ENCODE assay signal across 8 mouse cellular contexts in the genomic region with DNA sequence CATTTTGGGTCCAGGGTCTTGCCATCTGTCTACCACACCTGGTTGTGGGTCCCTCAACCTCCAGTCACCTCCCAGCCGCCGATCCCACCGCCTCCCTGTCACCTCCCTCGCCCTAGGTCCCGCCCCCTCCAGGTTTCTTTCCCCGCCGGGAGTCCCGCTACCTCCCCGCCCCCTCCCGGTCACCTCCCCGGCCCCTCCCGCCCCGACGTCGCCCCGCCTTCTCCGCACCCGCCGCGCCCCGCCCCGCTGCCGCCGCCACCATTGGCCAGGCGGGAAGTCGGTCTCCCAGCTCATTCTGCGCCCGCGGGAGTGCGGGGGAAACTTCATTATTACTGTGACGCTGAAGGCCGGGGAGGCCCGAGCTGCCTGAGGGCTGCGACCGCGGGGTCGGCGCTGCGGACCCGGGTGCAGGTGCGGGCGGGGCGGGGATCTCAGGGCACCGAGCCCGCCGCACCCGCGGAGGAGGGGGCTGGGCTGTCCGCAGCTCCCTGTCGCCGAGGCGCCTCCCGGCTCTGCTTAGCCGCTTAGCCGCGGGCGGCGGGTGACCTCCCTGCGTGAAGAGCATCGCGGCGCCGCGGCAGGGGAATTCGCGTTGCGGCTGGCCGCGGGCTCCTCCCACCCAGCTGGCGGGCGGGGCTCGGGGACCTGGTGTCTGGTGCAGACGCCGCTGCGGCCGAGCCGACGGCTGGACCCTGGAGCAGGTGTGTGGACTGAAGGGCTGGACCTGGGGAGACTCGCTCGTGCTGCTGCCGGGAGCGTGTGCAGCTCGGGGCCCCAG. TPM values are rescaled to one million over a fixed set of nuclear protein-coding genes. Genes with fewer than 3 reads are reported as not detected.
DNase-seq lines count a peak whose midpoint lies in the region; ATAC-seq lines count a peak whose summit lies in the region.

A gene (plus strand): TSS at position 234 of the 778 bp plus-strand sequence.

- 0 out of 2 replicates have a peak within 1 kb of the TSS, but pooled peaks have one; percentile 58 for H3K27ac ChIP-seq in brown adipose tissue, adult 24 weeks (replicated peaks; ENCODE audit: low read depth, low read length)
- H3K27ac ChIP-seq in heart, embryonic 13.5 days (replicated peaks): peak within 1 kb of the TSS; percentile 93
- H3K27ac ChIP-seq in liver, embryonic 16.5 days (ENCODE audit: low read length): peak within 1 kb of the TSS; percentile 69
- H3K27ac ChIP-seq in neural tube, embryonic 13.5 days (replicated peaks): peak within 1 kb of the TSS; percentile 91

- peak; percentile 58 to 63 for DNase-seq in CD8-positive naive resting alpha-beta T cell, adult 2 months (ENCODE audit: low read depth in 2 of 2, low spot score in 2 of 2)
- DNase-seq in kidney, postnatal 10 days: peak; percentile 92
- peak; percentile 85 for DNase-seq in testis, postnatal 10 days (ENCODE audit: low spot score)

- 1% methylated on average over 76 of the region's 83 CpGs for WGBS in heart, embryonic 13.5 days
- 1% methylated on average over 72 of the region's 83 CpGs for WGBS in liver, embryonic 16.5 days (ENCODE audit: insufficient replicate concordance)
- under 1% methylated on average over 74 of the region's 83 CpGs for WGBS in neural tube, embryonic 13.5 days

- H3K4me1 ChIP-seq in brown adipose tissue, adult 24 weeks (ENCODE audit: control insufficient read depth, insufficient read depth, insufficient read length, low read length): 0 out of 2 replicates have a peak, but pooled peaks cover 2% of the 10 kb centered on the region
- peaks cover 23% of the 10 kb centered on the region for H3K4me1 ChIP-seq in heart, embryonic 13.5 days
- H3K4me1 ChIP-seq in liver, embryonic 16.5 days (ENCODE audit: control insufficient read depth, low read depth, low read length): peaks cover 6% of the 10 kb centered on the region
- peaks cover 18% of the 10 kb centered on the region for H3K4me1 ChIP-seq in neural tube, embryonic 13.5 days (replicated peaks)

- H3K27me3 ChIP-seq in heart, embryonic 13.5 days (replicated peaks): no peaks in the 10 kb centered on the region
- no peaks in the 10 kb centered on the region for H3K27me3 ChIP-seq in liver, embryonic 16.5 days (ENCODE audit: control insufficient read depth, insufficient read depth, low read depth, low read length)
- H3K27me3 ChIP-seq in neural tube, embryonic 13.5 days: no peaks in the 10 kb centered on the region

- peak within 1 kb of the TSS; percentile 96 for H3K4me3 ChIP-seq in brown adipose tissue, adult 24 weeks (ENCODE audit: insufficient read depth, low read depth, low read length)
- peak within 1 kb of the TSS; percentile 91 for H3K4me3 ChIP-seq in heart, embryonic 13.5 days
- H3K4me3 ChIP-seq in liver, embryonic 16.5 days (ENCODE audit: low read depth, low read length): peak within 1 kb of the TSS; percentile 81
- peak within 1 kb of the TSS; percentile 84 for H3K4me3 ChIP-seq in neural tube, embryonic 13.5 days

- no peaks in the 10 kb centered on the region for H3K9me3 ChIP-seq in heart, embryonic 13.5 days
- no peaks in the 10 kb centered on the region for H3K9me3 ChIP-seq in liver, embryonic 16.5 days (replicated peaks; ENCODE audit: control insufficient read depth, low read length)
- H3K9me3 ChIP-seq in neural tube, embryonic 13.5 days: no peaks in the 10 kb centered on the region

- no peaks in the 10 kb centered on the region for H3K36me3 ChIP-seq in heart, embryonic 13.5 days
- H3K36me3 ChIP-seq in liver, embryonic 16.5 days (ENCODE audit: control insufficient read depth, insufficient read depth): no peaks in the 10 kb centered on the region
- H3K36me3 ChIP-seq in neural tube, embryonic 13.5 days: no peaks in the 10 kb centered on the region

- H3K9ac ChIP-seq in heart, embryonic 13.5 days: peak within 1 kb of the TSS; percentile 87
- peak within 1 kb of the TSS; percentile 77 for H3K9ac ChIP-seq in liver, embryonic 16.5 days (ENCODE audit: low read depth, low read length)
- H3K9ac ChIP-seq in neural tube, embryonic 13.5 days: peak within 1 kb of the TSS; percentile 87

- H3K4me2 ChIP-seq in heart, embryonic 13.5 days: peak within 1 kb of the TSS; percentile 92
- H3K4me2 ChIP-seq in liver, embryonic 16.5 days (ENCODE audit: low read depth, low read length): peak within 1 kb of the TSS; percentile 91
- H3K4me2 ChIP-seq in neural tube, embryonic 13.5 days: peak within 1 kb of the TSS; percentile 76

- ATAC-seq in erythroid progenitor cell, adult 5-6 weeks (replicated peaks; ENCODE audit: low FRiP score, poor library complexity, severe bottlenecking): peak; percentile 86
- peak; percentile 81 for ATAC-seq in heart, embryonic 13.5 days (ENCODE audit: extremely low read depth, insufficient number of reproducible peaks, low FRiP score, low TSS enrichment)
- ATAC-seq in liver, embryonic 16.5 days (ENCODE audit: low read depth): peak; percentile 88
- peak; percentile 94 for ATAC-seq in neural tube, embryonic 13.5 days (ENCODE audit: low read depth)

RNA-seq across cellular contexts. Expression of the gene that starts here (rescaled TPM):
- 15.4 and 33.6 TPM in 2 replicates for polyA plus RNA-seq in brown adipose tissue, adult 24 weeks (2012; ENCODE audit: insufficient read depth, insufficient read length, missing spikeins)
- total RNA-seq in erythroid progenitor cell, adult 5-6 weeks (2015; ENCODE audit: low replicate concordance): 7.6 and 15.1 TPM in 2 replicates
- 2.3 and 19.8 TPM in 2 replicates for total RNA-seq in erythroid progenitor cell, adult 5-6 weeks (2017; ENCODE audit: low replicate concordance)
- polyA plus RNA-seq in heart, embryonic 13.5 days (2015; fragmentation: Nextera tagmentation; extraction: Ambion mirVana): 34.2 and 34.6 TPM in 2 replicates
- 2.8 and 3.7 TPM in 2 replicates for polyA plus RNA-seq in liver, embryonic 16.5 days (2015; fragmentation: Nextera tagmentation; extraction: Ambion mirVana)
- 18.3 and 20.1 TPM in 2 replicates for polyA plus RNA-seq in neural tube, embryonic 13.5 days (2015; fragmentation: Nextera tagmentation; extraction: Ambion mirVana)

Comparison
In these comparisons a context has a peak if more than half of its experiments do, and no peak if none do; other contexts are left out.
1. Peak in every context shown above with its lines: DNase-seq, ATAC-seq, H3K4me3 ChIP-seq and H3K27ac ChIP-seq.